ENCODE assay signal across 9 mouse cellular contexts in genomic region chrX:143051478-143051877, GRCm38 (mm10). TPM values are rescaled to one million over a fixed set of nuclear protein-coding genes. Genes with fewer than 3 reads are reported as not detected.
DNase-seq lines count a peak whose midpoint lies in the region; ATAC-seq and TF ChIP-seq lines count a peak whose summit lies in the region.
"Had no signal": no experiment of that assay in that cellular context is flagged by ENCODE, and none has a peak within 500 bp of the region (broad histone marks: within the 10 kb centered on the region; RNA-seq: fewer than 3 reads in every experiment).

No protein-coding gene starts in this region.

- no peaks in the 10 kb centered on the region for H3K9me3 ChIP-seq in CH12.LX (replicated peaks; ENCODE audit: low read length)
- no peaks in the 10 kb centered on the region for H3K9me3 ChIP-seq in heart, postnatal 0 days (replicated peaks; ENCODE audit: control insufficient read depth, low read length)
- H3K9me3 ChIP-seq in lung, embryonic 14.5 days (ENCODE audit: low read depth, low read length), result no peaks in the 10 kb centered on the region
- no peaks in the 10 kb centered on the region for H3K9me3 ChIP-seq in midbrain, embryonic 10.5 days (replicated peaks)
- H3K9me3 ChIP-seq: limb, embryonic 12.5 days had no signal

- H3K27ac ChIP-seq in CH12.LX (ENCODE audit: insufficient read depth, low read depth), result no peak overlapping the region
- no peak overlapping the region for H3K27ac ChIP-seq in bone marrow macrophage, adult 2 months (ENCODE audit: insufficient read depth, low read depth, low read length)
- H3K27ac ChIP-seq in heart, postnatal 0 days (ENCODE audit: low read depth), result no peak overlapping the region
- H3K27ac ChIP-seq in lung, embryonic 14.5 days (ENCODE audit: low read depth), result no peak overlapping the region
- no peak overlapping the region for H3K27ac ChIP-seq in midbrain, embryonic 10.5 days (replicated peaks)
- H3K27ac ChIP-seq: limb, embryonic 12.5 days had no signal

- H3K27me3 ChIP-seq in CH12.LX (replicated peaks), result no peaks in the 10 kb centered on the region
- no peaks in the 10 kb centered on the region for H3K27me3 ChIP-seq in heart, postnatal 0 days (ENCODE audit: control insufficient read depth, insufficient read depth, low read length)
- no peaks in the 10 kb centered on the region for H3K27me3 ChIP-seq in lung, embryonic 14.5 days (ENCODE audit: insufficient read depth, low read length)
- peaks cover 84% of the 10 kb centered on the region for H3K27me3 ChIP-seq in midbrain, embryonic 10.5 days (ENCODE audit: low read depth, poor library complexity, severe bottlenecking)

- peak; percentile 84 for TF ChIP-seq RAD21 in CH12.LX (IDR thresholded peaks at IDR 0.05; ENCODE audit: low read depth, low read length)

- H3K9ac ChIP-seq in CH12.LX (ENCODE audit: insufficient read depth, low read depth), result no peak overlapping the region
- H3K9ac ChIP-seq in heart, postnatal 0 days (replicated peaks; ENCODE audit: low read depth, low read length), result no peak overlapping the region
- no peak overlapping the region for H3K9ac ChIP-seq in lung, embryonic 14.5 days
- H3K9ac ChIP-seq: limb, embryonic 12.5 days had no signal

- TF ChIP-seq EP300 in CH12.LX (IDR thresholded peaks at IDR 0.05; ENCODE audit: low read length), result no peak
- no peak for TF ChIP-seq EP300 in heart, postnatal 0 days (IDR thresholded peaks at IDR 0.05; ENCODE audit: low read depth)

- no peaks in the 10 kb centered on the region for H3K79me2 ChIP-seq in CH12.LX (replicated peaks; ENCODE audit: control insufficient read depth, extremely low read depth, insufficient read depth, poor library complexity, severe bottlenecking)

- in situ Hi-C loops in CH12.LX (cut with MboI; ENCODE audit: low pct_ligation_motif_present, low pct_unique_long_range_greater_than_20kb, low sequenced_read_pairs), result loop anchor here (5.0 to 25.0 kb wide), 2 partner anchors 229 to 489 kb away; no protein-coding TSS in a partner anchor

- H3K36me3 ChIP-seq in CH12.LX (replicated peaks in 1 of 2; ENCODE audit: control insufficient read depth in 1 of 2, insufficient read depth in 1 of 2, low read length in 1 of 2), result no peaks in the 10 kb centered on the region
- no peaks in the 10 kb centered on the region for H3K36me3 ChIP-seq in heart, postnatal 0 days (replicated peaks; ENCODE audit: control insufficient read depth, insufficient read depth, low read length)
- H3K36me3 ChIP-seq in lung, embryonic 14.5 days (ENCODE audit: insufficient read depth), result no peaks in the 10 kb centered on the region
- H3K36me3 ChIP-seq in midbrain, embryonic 10.5 days, result no peaks in the 10 kb centered on the region
- H3K36me3 ChIP-seq: limb, embryonic 12.5 days had no signal

- no peak overlapping the region for H3K4me3 ChIP-seq in CH12.LX (replicated peaks in 1 of 3; ENCODE audit: low read depth in 2 of 3, low read length in 2 of 3, poor library complexity in 1 of 3)
- H3K4me3 ChIP-seq in bone marrow macrophage, adult 2 months (ENCODE audit: insufficient read depth, low read length), result no peak overlapping the region
- H3K4me3 ChIP-seq in heart, postnatal 0 days (ENCODE audit: low read depth, low read length), result no peak overlapping the region
- H3K4me3 ChIP-seq in lung, embryonic 14.5 days (ENCODE audit: low read depth, low read length), result no peak overlapping the region
- no peak overlapping the region for H3K4me3 ChIP-seq in midbrain, embryonic 10.5 days
- H3K4me3 ChIP-seq: limb, embryonic 12.5 days had no signal

- ATAC-seq in heart, postnatal 0 days (ENCODE audit: insufficient read depth, low read depth), result no peak
- no peak for ATAC-seq in lung, embryonic 14.5 days (ENCODE audit: insufficient read depth)

- TF ChIP-seq CTCF in CH12.LX (conservative IDR thresholded peaks at IDR 0.05 in 1 of 2, IDR thresholded peaks at IDR 0.05 in 1 of 2; ENCODE audit: low read depth in 2 of 2, low read length in 2 of 2), result peak; percentile 31 to 80; a peak in 2 of 4 replicates
- peak; percentile 13; the same call in 1 of the 2 replicates for TF ChIP-seq CTCF in bone marrow macrophage, adult 2 months (IDR thresholded peaks at IDR 0.05; ENCODE audit: low read depth, low read length)
- peak; percentile 57 for TF ChIP-seq CTCF in heart, postnatal 0 days (IDR thresholded peaks at IDR 0.05; ENCODE audit: low read depth)
- TF ChIP-seq CTCF in lung, embryonic 14.5 days (IDR thresholded peaks at IDR 0.05; ENCODE audit: low read depth), result peak; percentile 67

- TF ChIP-seq POLR2A in CH12.LX (IDR thresholded peaks at IDR 0.05; ENCODE audit: low read depth, low read length), result no peak
- no peak for TF ChIP-seq POLR2A in bone marrow macrophage, adult 2 months (IDR thresholded peaks at IDR 0.05; ENCODE audit: borderline replicate concordance, low read depth, low read length)

- dilution Hi-C loops in CH12.LX (cut with MboI; ENCODE audit: extremely low pct_ligation_motif_present, extremely low pct_unique_long_range_greater_than_20kb, low sequenced_read_pairs), result no loop called here

- peak; percentile 2 for DNase-seq in kidney, adult 11 months
- DNase-seq in kidney, postnatal 10 days, result no peak
- peak; percentile 55 for DNase-seq in CH12.LX (ENCODE audit: extremely low read depth)
- no peak for DNase-seq in heart, postnatal 0 days (ENCODE audit: low spot score)
- peak; percentile 75 for DNase-seq in lung, embryonic 14.5 days
- peak; percentile 23 for DNase-seq in thymus, postnatal 4 days
- no peak for DNase-seq in midbrain, embryonic 10.5 days (ENCODE audit: low spot score)

- no peak overlapping the region for H3K4me2 ChIP-seq in CH12.LX (ENCODE audit: insufficient read depth, low read depth, poor library complexity, severe bottlenecking)
- no peak overlapping the region for H3K4me2 ChIP-seq in heart, postnatal 0 days (ENCODE audit: low read depth, low read length)
- no peak overlapping the region for H3K4me2 ChIP-seq in lung, embryonic 14.5 days
- H3K4me2 ChIP-seq: limb, embryonic 12.5 days had no signal

- no peaks in the 10 kb centered on the region for H3K4me1 ChIP-seq in CH12.LX (ENCODE audit: control insufficient read depth in 1 of 2, insufficient read depth in 2 of 2)
- H3K4me1 ChIP-seq in bone marrow macrophage, adult 2 months (ENCODE audit: control insufficient read depth, insufficient read depth, low read length), result peaks cover 5% of the 10 kb centered on the region
- H3K4me1 ChIP-seq in heart, postnatal 0 days (ENCODE audit: control insufficient read depth, insufficient read depth), result no peaks in the 10 kb centered on the region
- H3K4me1 ChIP-seq in lung, embryonic 14.5 days (ENCODE audit: insufficient read depth), result no peaks in the 10 kb centered on the region
- no peaks in the 10 kb centered on the region for H3K4me1 ChIP-seq in midbrain, embryonic 10.5 days
- H3K4me1 ChIP-seq: limb, embryonic 12.5 days had no signal

TF ChIP-seq in CH12.LX, 34 proteins besides CTCF, POLR2A, EP300 and RAD21:
- TF ChIP-seq POLR2AphosphoS2 (IDR thresholded peaks at IDR 0.05; ENCODE audit: low read depth, low read length), result no peak
- TF ChIP-seq CHD1 (IDR thresholded peaks at IDR 0.05; ENCODE audit: low read depth, low read length), result no peak
- TF ChIP-seq ETS1 (conservative IDR thresholded peaks at IDR 0.05; ENCODE audit: low read depth, low read length), result no peak
- no peak for TF ChIP-seq RCOR1 (conservative IDR thresholded peaks at IDR 0.05; ENCODE audit: low read depth, low read length)
- TF ChIP-seq USF2 (conservative IDR thresholded peaks at IDR 0.05; ENCODE audit: low read depth, low read length), result no peak
- TF ChIP-seq E2F4 (IDR thresholded peaks at IDR 0.05; ENCODE audit: insufficient replicate concordance, low read depth, low read length), result no peak
- peak; percentile 80 for TF ChIP-seq SMC3 (IDR thresholded peaks at IDR 0.05; ENCODE audit: low read depth, low read length)

RNA-seq across cellular contexts. Expression of gene Rtl9, which starts 47.9 kb away (rescaled TPM):
- total RNA-seq in CH12.LX (2012; rRNA removed), result 0.13 and 0.17 TPM in 2 replicates
- total RNA-seq in CH12.LX (2014; rRNA removed), result 0.20 and 0.24 TPM in 2 replicates
- 0.42 and 0.63 TPM in 2 replicates for polyA plus RNA-seq in CH12.LX (2012; ENCODE audit: insufficient read length, low read depth)
- not detected in 2 replicates for polyA plus RNA-seq in bone marrow macrophage, adult 2 months (2012; ENCODE audit: insufficient read depth, insufficient read length, missing spikeins)
- 1.6 and 2.6 TPM in 2 replicates for total RNA-seq in heart, postnatal 0 days (2014; rRNA removed; ENCODE audit: low replicate concordance)
- polyA plus RNA-seq in heart, postnatal 0 days (2015; fragmentation: Nextera tagmentation; extraction: Ambion mirVana), result 0.15 TPM in 2 replicates
- 0.42 and 0.50 TPM in 2 replicates for polyA plus RNA-seq in lung, embryonic 14.5 days (2014; fragmentation: Nextera tagmentation; extraction: Ambion mirVana)
- polyA plus RNA-seq in midbrain, embryonic 10.5 days (2016; fragmentation: Nextera tagmentation; extraction: Ambion mirVana), result 0.07 and 0.19 TPM in 2 replicates

Comparison
In these comparisons a context has a peak if more than half of its experiments do, and no peak if none do; other contexts are left out.
1. DNase-seq: peak in kidney, adult 11 months (single experiment), CH12.LX (single experiment), lung, embryonic 14.5 days (single experiment) and thymus, postnatal 4 days (single experiment); none in kidney, postnatal 10 days (single experiment), heart, postnatal 0 days (single experiment) and midbrain, embryonic 10.5 days (single experiment).
2. CTCF ChIP-seq: peak in every context shown above with its lines; median percentile 67 in lung, embryonic 14.5 days; 57 in heart, postnatal 0 days; 56 in CH12.LX; 13 in bone marrow macrophage, adult 2 months.